Mouse (Mus musculus): ENCODE results near the gene Nup98. TPM values are rescaled to one million over a fixed set of nuclear protein-coding genes. Genes with fewer than 3 reads are reported as not detected.

Gene Nup98
- total and polyA plus RNA-seq, 2 experiments, result 6.7 to 14.0 TPM

DNA sequence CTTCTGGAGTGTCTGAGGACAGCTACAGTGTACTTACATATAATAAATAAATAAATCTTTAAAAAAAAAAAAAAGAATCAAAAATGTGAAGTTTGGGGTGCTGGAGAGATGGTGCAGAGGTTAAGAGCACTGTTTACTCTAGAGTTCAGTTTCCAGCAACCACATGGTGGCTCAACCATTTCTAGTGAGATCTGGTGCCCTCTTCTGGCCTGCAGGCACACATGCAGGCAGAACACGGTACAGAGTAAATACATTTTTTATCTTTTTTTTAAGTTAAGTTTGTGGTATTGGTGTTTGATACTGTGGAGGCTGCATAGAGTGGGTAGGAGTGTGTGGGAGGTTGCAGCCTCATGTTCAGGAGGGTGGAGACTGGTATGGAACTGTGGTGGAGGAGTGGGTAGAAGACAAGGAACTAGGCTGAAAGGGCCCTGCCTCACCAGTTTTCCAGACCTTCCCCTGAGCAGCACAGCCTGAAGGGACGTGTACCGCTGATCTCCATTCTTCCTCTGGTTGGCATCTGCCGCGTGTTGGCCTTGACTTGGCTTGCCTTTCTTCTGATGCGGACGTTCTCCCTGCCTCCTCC lies 133.2 kb downstream of the Nup98 start:
- Histone ChIP-seq H3K4me1 (ENCODE audit: control insufficient read depth, insufficient read depth, low read length) (no peaks in the 10 kb centered on the region), H3K36me3 (ENCODE audit: control insufficient read depth, insufficient read depth, low read length) (peaks cover 35% of the 10 kb centered on the region), H3K27ac (replicated peaks; ENCODE audit: insufficient read depth, low read depth, low read length) (no peak overlapping the region), H3K27me3 (ENCODE audit: control insufficient read depth, insufficient read depth, low read length) (no peaks in the 10 kb centered on the region), H3K9ac (ENCODE audit: low read depth, low read length) (no peak overlapping the region), H3K4me3 (ENCODE audit: insufficient read depth, low read depth, low read length) (no peak overlapping the region), H3K79me2 (ENCODE audit: control insufficient read depth, insufficient read depth, low read length) (no peaks in the 10 kb centered on the region)
- WGBS, result 84% methylated on average over 7 of the region's 7 CpGs
- TF ChIP-seq CTCF (IDR thresholded peaks at IDR 0.05; ENCODE audit: low read depth, low read length) (peak; percentile 57; the same call in 1 of the 2 replicates), POLR2A (IDR thresholded peaks at IDR 0.05; ENCODE audit: extremely low read depth, insufficient read depth, low read length) (no peak)
- DNase-seq (ENCODE audit: extremely low read depth, low read depth, low spot score), result peak; percentile 17

Other genes with a start within 250 kb of the Nup98 start
- 15.7 TPM in 2 replicates for gene Il18bp, start 191.5 kb downstream of the Nup98 start, total RNA-seq (2014; rRNA removed)
- 14.2 and 26.4 TPM in 2 replicates for gene Il18bp, start 191.5 kb downstream of the Nup98 start, polyA plus RNA-seq (2012; rRNA removed)
- gene Rnf121, start 144.7 kb downstream of the Nup98 start, total RNA-seq (2014; rRNA removed), result 16.2 and 17.1 TPM in 2 replicates
- gene Rnf121, start 144.7 kb downstream of the Nup98 start, polyA plus RNA-seq (2012; rRNA removed), result 18.3 and 21.1 TPM in 2 replicates
- gene Xndc1, start 144.7 kb downstream of the Nup98 start, total RNA-seq (2014; rRNA removed), result 4.8 and 4.9 TPM in 2 replicates
- 3.2 and 5.9 TPM in 2 replicates for gene Xndc1, start 144.7 kb downstream of the Nup98 start, polyA plus RNA-seq (2012; rRNA removed)
- 0.18 and 0.74 TPM in 2 replicates for gene Xntrpc, start 144.5 kb downstream of the Nup98 start, total RNA-seq (2014; rRNA removed)
- 0.75 and 0.83 TPM in 2 replicates for gene Xntrpc, start 144.5 kb downstream of the Nup98 start, polyA plus RNA-seq (2012; rRNA removed)
- 0.09 TPM in 1 of 2 replicates, not detected in the other for gene Trpc2, start 127.1 kb downstream of the Nup98 start, total RNA-seq (2014; rRNA removed)
- 0.04 TPM in 1 of 2 replicates, not detected in the other for gene Trpc2, start 127.1 kb downstream of the Nup98 start, polyA plus RNA-seq (2012; rRNA removed)
- 0.28 TPM in 1 of 2 replicates, not detected in the other for gene Art1, start 108.4 kb downstream of the Nup98 start, total RNA-seq (2014; rRNA removed)
- gene Art1, start 108.4 kb downstream of the Nup98 start, polyA plus RNA-seq (2012; rRNA removed), result not detected in 2 replicates
- not detected in 2 replicates for gene Art5, start 100.7 kb downstream of the Nup98 start, total RNA-seq (2014; rRNA removed)
- not detected in 2 replicates for gene Art5, start 100.7 kb downstream of the Nup98 start, polyA plus RNA-seq (2012; rRNA removed)
- not detected in 2 replicates for gene Chrna10, start 93.3 kb downstream of the Nup98 start, total RNA-seq (2014; rRNA removed)
- 0.04 TPM in 1 of 2 replicates, not detected in the other for gene Chrna10, start 93.3 kb downstream of the Nup98 start, polyA plus RNA-seq (2012; rRNA removed)
- 27.8 and 29.4 TPM in 2 replicates for gene Pgap2, start within 50 bp of the Nup98 start, total RNA-seq (2014; rRNA removed)
- gene Pgap2, start within 50 bp of the Nup98 start, polyA plus RNA-seq (2012; rRNA removed), result 77.9 and 89.6 TPM in 2 replicates
- 3.9 and 6.6 TPM in 2 replicates for gene Rhog, start 45.9 kb upstream of the Nup98 start, total RNA-seq (2014; rRNA removed)
- gene Rhog, start 45.9 kb upstream of the Nup98 start, polyA plus RNA-seq (2012; rRNA removed), result 22.4 and 26.3 TPM in 2 replicates
- gene Stim1, start 57.6 kb upstream of the Nup98 start, total RNA-seq (2014; rRNA removed), result 15.7 and 21.6 TPM in 2 replicates
- gene Stim1, start 57.6 kb upstream of the Nup98 start, polyA plus RNA-seq (2012; rRNA removed), result 25.4 and 28.0 TPM in 2 replicates
- gene Rrm1, start 231.5 kb upstream of the Nup98 start, total RNA-seq (2014; rRNA removed), result 7.9 and 10.4 TPM in 2 replicates
- gene Rrm1, start 231.5 kb upstream of the Nup98 start, polyA plus RNA-seq (2012; rRNA removed), result 2.2 and 2.3 TPM in 2 replicates